Mouse (Mus musculus): ENCODE measurements around the gene Plekhj1. TPM values are rescaled to one million over a fixed set of nuclear protein-coding genes. Genes with fewer than 3 reads are reported as not detected.

Gene Plekhj1
- polyA plus RNA-seq, 1 experiment from 2014 or later, result 75.4 TPM

- no peak overlapping the region for H3K27ac ChIP-seq (replicated peaks in 1 of 2; ENCODE audit: control insufficient read depth in 1 of 2, insufficient read depth in 1 of 2, low read depth in 2 of 2, low read length in 2 of 2)
- no peaks in the 10 kb centered on the region for H3K9me3 ChIP-seq (ENCODE audit: control insufficient read depth, low read length)
- H3K27me3 ChIP-seq (ENCODE audit: control insufficient read depth, insufficient read depth, low read length), result no peaks in the 10 kb centered on the region
- no peak overlapping the region for H3K4me3 ChIP-seq (ENCODE audit: control insufficient read depth in 1 of 2, insufficient read depth in 1 of 2, low read depth in 1 of 2, low read length in 2 of 2)
- no peak overlapping the region for H3K9ac ChIP-seq (ENCODE audit: low read length)
- no peak for ATAC-seq (ENCODE audit: insufficient number of reproducible peaks, insufficient read depth, low FRiP score, low read depth)
- H3K4me1 ChIP-seq (ENCODE audit: control insufficient read depth in 2 of 2, insufficient read depth in 2 of 2, low read length in 2 of 2), result no peaks in the 10 kb centered on the region
- peaks cover 99% of the 10 kb centered on the region for H3K36me3 ChIP-seq (ENCODE audit: control insufficient read depth, insufficient read depth, low read length)
- WGBS, result 86% methylated on average over 12 of the region's 12 CpGs
- H3K4me2 ChIP-seq (ENCODE audit: low read length), result no peak overlapping the region
Measured at GRCm38 (mm10) chr10:80784871-80785270, 13.6 kb downstream of the Plekhj1 start.

GRCm38 (mm10) chr10:80784302-80784701 is 14.1 kb downstream of the Plekhj1 start:
- H3K4me1 ChIP-seq (ENCODE audit: control insufficient read depth in 2 of 2, insufficient read depth in 2 of 2, low read length in 2 of 2), result no peaks in the 10 kb centered on the region
- H3K4me3 ChIP-seq (ENCODE audit: control insufficient read depth in 1 of 2, insufficient read depth in 1 of 2, low read depth in 1 of 2, low read length in 2 of 2), result no peak overlapping the region
- H3K4me2 ChIP-seq (ENCODE audit: low read length), result no peak overlapping the region
- no peak for ATAC-seq (ENCODE audit: insufficient number of reproducible peaks, insufficient read depth, low FRiP score, low read depth)
- peaks cover 100% of the 10 kb centered on the region for H3K36me3 ChIP-seq (ENCODE audit: control insufficient read depth, insufficient read depth, low read length)
- no peak overlapping the region for H3K27ac ChIP-seq (replicated peaks in 1 of 2; ENCODE audit: control insufficient read depth in 1 of 2, insufficient read depth in 1 of 2, low read depth in 2 of 2, low read length in 2 of 2)
- no peaks in the 10 kb centered on the region for H3K9me3 ChIP-seq (ENCODE audit: control insufficient read depth, low read length)
- H3K27me3 ChIP-seq (ENCODE audit: control insufficient read depth, insufficient read depth, low read length), result no peaks in the 10 kb centered on the region
- WGBS, result 100% methylated on average over 2 of the region's 2 CpGs
- no peak overlapping the region for H3K9ac ChIP-seq (ENCODE audit: low read length)

- no peaks in the 10 kb centered on the region for H3K9me3 ChIP-seq (ENCODE audit: control insufficient read depth, low read length)
- peaks cover 16 to 20% of the 10 kb centered on the region in 2 experiments for H3K4me1 ChIP-seq (ENCODE audit: control insufficient read depth in 2 of 2, insufficient read depth in 2 of 2, low read length in 2 of 2)
- H3K27ac ChIP-seq (replicated peaks in 1 of 2; ENCODE audit: control insufficient read depth in 1 of 2, insufficient read depth in 1 of 2, low read depth in 2 of 2, low read length in 2 of 2), result no peak overlapping the region
- no peak overlapping the region for H3K4me2 ChIP-seq (ENCODE audit: low read length)
- H3K27me3 ChIP-seq (ENCODE audit: control insufficient read depth, insufficient read depth, low read length), result no peaks in the 10 kb centered on the region
- ATAC-seq (ENCODE audit: insufficient number of reproducible peaks, insufficient read depth, low FRiP score, low read depth), result no peak
- no peak overlapping the region for H3K4me3 ChIP-seq (ENCODE audit: control insufficient read depth in 1 of 2, insufficient read depth in 1 of 2, low read depth in 1 of 2, low read length in 2 of 2)
- peaks cover 99% of the 10 kb centered on the region for H3K36me3 ChIP-seq (ENCODE audit: control insufficient read depth, insufficient read depth, low read length)
- H3K9ac ChIP-seq (ENCODE audit: low read length), result no peak overlapping the region
Measured at GRCm38 (mm10) chr10:80779565-80779964, 18.9 kb downstream of the Plekhj1 start.

- Histone ChIP-seq H3K27ac (replicated peaks in 1 of 2; ENCODE audit: control insufficient read depth in 1 of 2, insufficient read depth in 1 of 2, low read depth in 2 of 2, low read length in 2 of 2) (no peak overlapping the region), H3K9ac (ENCODE audit: low read length) (no peak overlapping the region), H3K4me2 (ENCODE audit: low read length) (no peak overlapping the region), H3K4me1 (ENCODE audit: control insufficient read depth in 2 of 2, insufficient read depth in 2 of 2, low read length in 2 of 2) (peaks cover 35 to 41% of the 10 kb centered on the region in 2 experiments), H3K36me3 (ENCODE audit: control insufficient read depth, insufficient read depth, low read length) (peaks cover 94% of the 10 kb centered on the region), H3K4me3 (ENCODE audit: control insufficient read depth in 1 of 2, insufficient read depth in 1 of 2, low read depth in 1 of 2, low read length in 2 of 2) (no peak overlapping the region), H3K9me3 (ENCODE audit: control insufficient read depth, low read length) (no peaks in the 10 kb centered on the region), H3K27me3 (ENCODE audit: control insufficient read depth, insufficient read depth, low read length) (no peaks in the 10 kb centered on the region)
- WGBS, result 90% methylated on average over 5 of the region's 5 CpGs
- no peak for ATAC-seq (ENCODE audit: insufficient number of reproducible peaks, insufficient read depth, low FRiP score, low read depth)
Measured at GRCm38 (mm10) chr10:80777123-80777522, 21.3 kb downstream of the Plekhj1 start.

GRCm38 (mm10) chr10:80776358-80776869 is 22.0 kb downstream of the Plekhj1 start:
- Histone ChIP-seq H3K9ac (ENCODE audit: low read length) (peak overlapping the region; percentile 18; the same call in 1 of the 2 replicates), H3K36me3 (ENCODE audit: control insufficient read depth, insufficient read depth, low read length) (peaks cover 94% of the 10 kb centered on the region), H3K27ac (replicated peaks in 1 of 2; ENCODE audit: control insufficient read depth in 1 of 2, insufficient read depth in 1 of 2, low read depth in 2 of 2, low read length in 2 of 2) (peak overlapping the region in 1 of 2 experiments; percentile 80; a peak in 2 of 4 replicates), H3K4me3 (ENCODE audit: control insufficient read depth in 1 of 2, insufficient read depth in 1 of 2, low read depth in 1 of 2, low read length in 2 of 2) (no peak overlapping the region), H3K9me3 (ENCODE audit: control insufficient read depth, low read length) (no peaks in the 10 kb centered on the region), H3K4me2 (ENCODE audit: low read length) (no peak overlapping the region), H3K27me3 (ENCODE audit: control insufficient read depth, insufficient read depth, low read length) (no peaks in the 10 kb centered on the region), H3K4me1 (ENCODE audit: control insufficient read depth in 2 of 2, insufficient read depth in 2 of 2, low read length in 2 of 2) (peaks cover 35 to 41% of the 10 kb centered on the region in 2 experiments)
- ATAC-seq (ENCODE audit: insufficient number of reproducible peaks, insufficient read depth, low FRiP score, low read depth), result no peak
- 66% methylated on average over 6 of the region's 6 CpGs for WGBS

GRCm38 (mm10) chr10:80775731-80776130 is 22.7 kb downstream of the Plekhj1 start:
- no peak overlapping the region for H3K4me2 ChIP-seq (ENCODE audit: low read length)
- ATAC-seq (ENCODE audit: insufficient number of reproducible peaks, insufficient read depth, low FRiP score, low read depth), result no peak
- H3K27ac ChIP-seq (replicated peaks in 1 of 2; ENCODE audit: control insufficient read depth in 1 of 2, insufficient read depth in 1 of 2, low read depth in 2 of 2, low read length in 2 of 2), result peak overlapping the region; percentile 29 to 80
- peaks cover 94% of the 10 kb centered on the region for H3K36me3 ChIP-seq (ENCODE audit: control insufficient read depth, insufficient read depth, low read length)
- WGBS, result 54% methylated on average over 4 of the region's 4 CpGs
- no peak overlapping the region for H3K4me3 ChIP-seq (ENCODE audit: control insufficient read depth in 1 of 2, insufficient read depth in 1 of 2, low read depth in 1 of 2, low read length in 2 of 2)
- H3K9me3 ChIP-seq (ENCODE audit: control insufficient read depth, low read length), result no peaks in the 10 kb centered on the region
- H3K9ac ChIP-seq (ENCODE audit: low read length), result peak overlapping the region; percentile 18
- peaks cover 35 to 41% of the 10 kb centered on the region in 2 experiments for H3K4me1 ChIP-seq (ENCODE audit: control insufficient read depth in 2 of 2, insufficient read depth in 2 of 2, low read length in 2 of 2)
- no peaks in the 10 kb centered on the region for H3K27me3 ChIP-seq (ENCODE audit: control insufficient read depth, insufficient read depth, low read length)

- H3K27ac ChIP-seq (replicated peaks in 1 of 2; ENCODE audit: control insufficient read depth in 1 of 2, insufficient read depth in 1 of 2, low read depth in 2 of 2, low read length in 2 of 2), result peak overlapping the region; percentile 71 to 80
- ATAC-seq (ENCODE audit: insufficient number of reproducible peaks, insufficient read depth, low FRiP score, low read depth), result no peak
- H3K4me1 ChIP-seq (ENCODE audit: control insufficient read depth in 2 of 2, insufficient read depth in 2 of 2, low read length in 2 of 2), result peaks cover 35 to 41% of the 10 kb centered on the region in 2 experiments
- H3K27me3 ChIP-seq (ENCODE audit: control insufficient read depth, insufficient read depth, low read length), result no peaks in the 10 kb centered on the region
- 0 out of 2 replicates have a peak overlapping the region, but pooled peaks have one; percentile 23 for H3K4me2 ChIP-seq (ENCODE audit: low read length)
- WGBS, result 38% methylated on average over 4 of the region's 4 CpGs
- peak overlapping the region; percentile 18 for H3K9ac ChIP-seq (ENCODE audit: low read length)
- H3K36me3 ChIP-seq (ENCODE audit: control insufficient read depth, insufficient read depth, low read length), result peaks cover 94% of the 10 kb centered on the region
- no peaks in the 10 kb centered on the region for H3K9me3 ChIP-seq (ENCODE audit: control insufficient read depth, low read length)
- H3K4me3 ChIP-seq (ENCODE audit: control insufficient read depth in 1 of 2, insufficient read depth in 1 of 2, low read depth in 1 of 2, low read length in 2 of 2), result no peak overlapping the region
Measured at GRCm38 (mm10) chr10:80774981-80775380, 23.4 kb downstream of the Plekhj1 start.

- Histone ChIP-seq H3K4me2 (ENCODE audit: low read length) (0 out of 2 replicates have a peak overlapping the region, but pooled peaks have one; percentile 23), H3K4me3 (ENCODE audit: control insufficient read depth in 1 of 2, insufficient read depth in 1 of 2, low read depth in 1 of 2, low read length in 2 of 2) (no peak overlapping the region), H3K27me3 (ENCODE audit: control insufficient read depth, insufficient read depth, low read length) (no peaks in the 10 kb centered on the region), H3K36me3 (ENCODE audit: control insufficient read depth, insufficient read depth, low read length) (peaks cover 94% of the 10 kb centered on the region), H3K27ac (replicated peaks in 1 of 2; ENCODE audit: control insufficient read depth in 1 of 2, insufficient read depth in 1 of 2, low read depth in 2 of 2, low read length in 2 of 2) (peak overlapping the region; percentile 92 to 98), H3K9me3 (ENCODE audit: control insufficient read depth, low read length) (no peaks in the 10 kb centered on the region), H3K4me1 (ENCODE audit: control insufficient read depth in 2 of 2, insufficient read depth in 2 of 2, low read length in 2 of 2) (peaks cover 35 to 41% of the 10 kb centered on the region in 2 experiments), H3K9ac (ENCODE audit: low read length) (peak overlapping the region; percentile 18)
- peak; percentile 94 for ATAC-seq (ENCODE audit: insufficient number of reproducible peaks, insufficient read depth, low FRiP score, low read depth)
- 8% methylated on average over 2 of the region's 2 CpGs for WGBS
Measured at GRCm38 (mm10) chr10:80774549-80774948, 23.9 kb downstream of the Plekhj1 start.

All from heart, embryonic 14.5 days (tissue).